Mouse (Mus musculus) ovary, postnatal 10 days (tissue): ENCODE measurements at regions not wholly inside any gene's neighbourhood (a gene's known extent, or its start where the extent isn't known, plus 50 kb on each side); places are given as distances from the start of the nearest gene placed in this dataset.

Source experiments
- DNase-seq: peaks from one replicate; pipeline ENCODE4 v3.0.0; 2022; ENCODE audit warnings: low spot score

DNA sequence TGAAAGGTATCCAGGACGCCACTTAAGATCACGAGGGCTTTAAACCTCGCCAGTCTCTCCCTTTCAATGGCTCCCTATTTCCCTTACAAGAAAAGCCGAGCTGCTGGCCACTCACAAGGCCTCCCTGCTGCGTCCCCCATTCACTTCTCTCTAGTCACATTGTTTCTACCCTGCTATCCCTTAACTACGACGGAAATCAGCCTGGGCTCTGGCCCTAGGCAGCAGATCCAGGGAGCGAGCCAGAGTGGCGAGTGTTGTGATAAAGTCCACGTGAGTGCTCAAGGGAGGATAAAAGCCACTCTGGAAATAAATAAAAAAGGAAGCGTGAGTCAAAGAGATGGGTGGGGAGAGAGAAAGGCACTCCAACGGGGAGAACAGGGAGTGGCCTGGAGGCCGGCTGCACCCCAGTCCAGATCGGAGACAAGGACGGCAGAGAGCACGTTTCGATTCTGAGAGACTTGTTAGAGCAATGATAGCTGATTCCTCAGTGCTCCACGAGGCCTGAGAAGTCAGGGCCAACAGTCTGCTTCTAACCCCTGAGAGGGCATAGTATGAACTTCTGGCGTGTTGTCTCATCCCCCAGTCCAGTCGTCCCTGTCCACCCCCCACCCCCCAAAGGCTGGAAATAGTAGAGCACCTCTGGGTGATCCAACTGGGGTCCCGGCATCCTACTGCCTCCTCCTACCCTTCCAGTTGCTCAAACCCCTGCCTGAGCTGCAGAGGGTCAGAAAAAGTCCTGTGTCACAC lies 84.8 kb upstream of the Calm2 start:
- no peak for DNase-seq

DNA sequence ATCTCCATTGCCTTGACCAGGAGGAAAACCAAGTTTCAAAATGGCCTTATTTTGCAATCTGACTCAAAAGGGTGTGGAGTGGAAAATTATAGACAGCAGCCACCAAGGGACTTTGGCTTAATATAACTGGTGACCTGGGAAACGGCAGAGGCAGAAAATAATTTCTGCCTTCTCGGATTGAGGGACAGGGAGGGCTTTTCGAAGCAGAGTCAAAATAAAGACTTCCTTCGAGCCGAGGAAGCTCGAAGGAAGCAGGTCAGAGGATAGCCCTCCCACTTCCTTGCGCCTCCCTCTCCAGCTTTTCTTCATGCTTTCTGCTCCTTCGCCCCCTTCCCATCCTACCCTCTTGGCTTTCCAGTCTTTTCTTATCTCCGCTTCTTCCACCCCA lies 85.4 kb upstream of the Calm2 start:
- no peak for DNase-seq

GRCm38 (mm10) chr17:87532762-87533161 lies 86.0 kb upstream of the Calm2 start:
- no peak for DNase-seq

DNA sequence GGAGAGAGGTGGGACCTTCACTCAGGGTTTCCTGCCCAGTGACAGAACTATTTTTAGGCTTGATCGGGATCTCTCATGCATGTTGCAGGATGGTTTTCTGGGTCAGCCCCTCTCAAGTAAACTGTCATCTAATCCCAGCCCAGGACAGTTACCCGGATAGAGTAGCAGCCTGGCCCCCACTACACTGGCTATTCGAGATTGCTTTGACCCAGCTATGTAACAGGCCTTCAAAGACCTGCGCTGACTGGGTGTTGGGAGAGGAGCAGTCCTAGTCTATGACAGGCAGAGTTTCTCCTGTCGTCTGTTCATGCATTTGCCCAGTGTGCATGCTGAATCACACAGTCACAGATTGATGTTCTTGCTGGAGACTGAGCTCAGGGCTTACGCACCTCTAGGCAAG lies 86.2 kb upstream of the Epcam start:
- no peak for DNase-seq

GRCm38 (mm10) chr17:87550518-87551164 lies 85.1 kb upstream of the Epcam start:
- no peak for DNase-seq

DNA sequence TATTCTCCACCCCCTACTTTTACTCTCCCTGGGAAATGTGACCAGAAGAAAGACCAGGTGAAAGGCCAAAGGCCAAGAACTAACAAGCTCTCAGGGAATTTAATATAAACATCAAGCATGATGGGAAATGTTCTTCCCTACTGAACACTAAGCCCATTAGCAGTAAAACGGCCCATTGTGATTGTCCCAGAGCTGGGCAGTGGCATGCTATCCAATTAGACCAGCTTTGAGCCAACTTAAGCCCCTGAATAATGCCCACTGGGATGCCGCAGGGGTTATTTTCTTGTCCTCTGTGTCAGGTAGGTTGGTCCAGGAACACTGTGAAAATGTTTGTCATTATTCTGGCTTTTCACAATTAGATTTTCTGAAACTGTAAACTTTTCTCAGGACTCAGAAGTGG lies 81.2 kb upstream of the Epcam start:
- no peak for DNase-seq

DNA sequence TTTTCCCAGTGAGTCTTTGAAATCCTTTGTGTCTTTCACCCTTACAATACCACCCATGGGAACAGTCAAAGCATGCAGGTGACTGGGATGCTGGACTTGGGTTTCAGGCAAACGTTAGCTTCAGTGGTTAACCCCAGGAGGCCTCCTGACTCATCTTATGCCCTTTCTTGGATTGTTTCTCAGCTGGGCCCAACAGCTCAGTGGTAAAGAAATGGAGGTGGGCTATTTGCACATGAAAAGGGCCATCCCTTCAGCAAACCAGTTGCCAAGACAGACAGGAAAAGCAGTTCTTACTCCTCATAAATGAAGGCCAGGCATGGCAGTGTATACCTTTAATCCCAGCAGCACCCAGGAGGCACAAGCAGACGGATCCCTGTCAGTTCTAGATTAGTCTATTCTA lies 77.4 kb upstream of the Epcam start:
- DNase-seq = no peak

GRCm38 (mm10) chr17:87559641-87560040 lies 76.1 kb upstream of the Epcam start:
- no peak for DNase-seq

GRCm38 (mm10) chr17:87560923-87561322 lies 74.9 kb upstream of the Epcam start:
- DNase-seq = no peak

- no peak for DNase-seq
Observed at GRCm38 (mm10) chr17:87563375-87563774, 72.4 kb upstream of the Epcam start.

- no peak for DNase-seq
Observed at GRCm38 (mm10) chr17:87565631-87566030, 70.1 kb upstream of the Epcam start.

DNA sequence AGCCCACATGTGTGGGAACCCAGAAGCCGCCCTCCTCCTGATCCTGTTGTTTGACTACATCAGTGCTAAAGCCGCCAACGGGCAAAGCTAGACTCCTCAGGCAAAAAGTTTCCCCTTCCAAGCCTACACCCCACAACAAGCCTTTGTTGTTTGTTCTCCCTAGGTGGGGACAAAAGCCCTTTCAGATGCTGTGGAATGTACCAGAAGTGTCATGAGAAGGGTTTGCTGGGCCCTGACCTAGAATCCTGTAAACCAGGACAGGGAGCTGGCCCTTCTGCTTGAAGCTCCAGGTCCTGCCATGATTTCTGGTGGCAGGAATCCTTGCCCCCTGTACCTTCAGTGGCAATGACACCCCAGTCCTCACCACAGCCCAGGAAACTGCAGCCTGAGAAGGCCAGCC lies 69.5 kb upstream of the Epcam start:
- DNase-seq = no peak

- no peak for DNase-seq
Observed at GRCm38 (mm10) chr17:87566996-87567395, 68.8 kb upstream of the Epcam start.

GRCm38 (mm10) chr17:87567475-87567874 lies 68.3 kb upstream of the Epcam start:
- no peak for DNase-seq

DNA sequence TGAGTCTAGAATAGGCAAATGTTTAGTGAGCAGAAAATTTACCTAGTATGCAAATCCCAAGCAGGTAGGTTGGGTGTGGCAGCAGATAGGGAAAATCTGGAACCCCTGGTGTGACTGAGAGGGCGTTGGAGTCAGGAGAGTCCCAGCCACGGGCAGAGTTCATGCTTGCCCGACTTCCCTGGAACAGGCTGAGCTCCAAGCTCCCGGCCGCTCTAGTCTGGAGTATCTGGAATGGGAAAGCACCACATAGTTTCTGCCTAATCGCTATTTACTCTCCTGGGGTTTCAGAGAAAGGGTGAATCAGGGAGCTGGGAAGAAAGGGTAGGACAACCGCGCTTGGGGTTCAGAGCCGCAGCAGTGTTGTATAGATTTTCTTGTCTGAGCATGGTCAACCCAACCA lies 65.8 kb upstream of the Epcam start:
- DNase-seq = no peak

GRCm38 (mm10) chr17:87570676-87571344 lies 65.0 kb upstream of the Epcam start:
- no peak for DNase-seq

DNA sequence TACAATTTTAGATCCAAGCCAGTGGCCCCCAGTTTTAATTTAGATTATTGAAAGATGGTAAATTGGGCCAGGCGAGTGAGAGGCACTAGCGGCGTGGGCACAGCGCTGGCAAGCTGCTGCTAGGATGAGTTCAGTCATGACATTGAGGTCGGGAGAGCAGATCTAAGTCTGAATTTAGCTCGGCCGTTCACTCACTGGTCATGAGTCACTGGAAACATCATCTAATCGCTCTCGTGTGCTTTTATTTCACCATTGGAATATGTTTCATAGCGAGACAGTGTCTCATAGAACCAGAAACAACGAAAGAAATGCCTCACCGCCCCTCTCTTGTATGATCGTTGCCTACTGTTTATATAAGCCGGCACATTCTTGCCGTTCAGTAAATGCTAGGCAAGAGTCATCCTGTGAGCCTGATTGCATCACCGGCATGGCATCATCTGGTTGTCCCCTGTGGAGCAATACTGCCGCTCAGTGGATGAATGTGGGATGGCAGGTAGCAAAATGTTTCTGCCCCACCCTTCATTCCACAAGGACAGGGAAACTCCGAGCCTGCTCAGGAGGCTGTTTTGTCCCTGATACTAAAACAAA lies 64.3 kb upstream of the Epcam start:
- DNase-seq = peak; percentile 95

- DNase-seq = no peak
Observed at GRCm38 (mm10) chr17:87583575-87583974, 52.2 kb upstream of the Epcam start.

GRCm38 (mm10) chr17:87585355-87585754 lies 50.4 kb upstream of the Epcam start:
- DNase-seq = no peak
